Mouse (Mus musculus) spleen, adult 2 months (tissue): ENCODE results near the gene Qrich2.

Experiments
- CTCF ChIP-seq: fragments of 200-500 bp; IDR thresholded peaks from 2 replicates; pipeline ENCODE4 v1.5.1; 2011; ENCODE audit warnings: mild to moderate bottlenecking, inconsistent platforms; ENCODE audit not compliant: insufficient read depth, insufficient read length, insufficient replicate concordance; ENCODE audit errors: extremely low read depth
- POLR2A ChIP-seq: fragments of 200-500 bp; IDR thresholded peaks from 2 replicates; pipeline ENCODE4 v1.6.1; 2011; ENCODE audit warnings: low read depth, low read length, inconsistent platforms

DNA sequence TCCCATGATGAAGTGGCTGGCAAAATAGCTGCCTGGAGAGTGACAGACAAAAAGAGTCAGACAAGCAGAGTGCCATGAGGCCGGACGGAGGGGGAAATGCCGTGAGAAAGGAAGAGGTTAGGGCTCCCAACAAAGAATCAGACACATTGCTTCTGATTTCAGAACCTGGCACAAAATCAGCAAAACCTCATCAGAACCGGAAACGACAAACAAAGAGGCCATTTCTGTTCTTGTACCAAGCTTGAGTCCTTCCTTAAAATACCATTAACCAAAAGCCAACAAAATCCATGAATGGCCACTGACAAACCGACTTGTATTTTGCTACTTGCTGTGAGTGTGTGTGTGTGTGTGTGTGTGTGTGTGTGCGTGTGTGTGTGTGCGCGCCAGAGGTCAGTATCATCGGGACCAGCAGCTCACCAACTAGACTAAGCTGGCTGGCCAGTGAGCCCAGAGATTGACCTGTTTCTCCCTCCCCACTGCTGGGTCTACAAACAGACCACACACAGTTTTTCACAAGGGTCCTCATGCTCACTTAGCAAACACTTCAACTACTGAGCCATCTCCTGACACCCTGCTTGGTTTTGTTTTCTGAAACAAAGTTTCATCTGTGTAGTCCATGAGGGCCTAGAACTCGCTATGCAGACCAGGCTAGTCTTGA, 69.6 kb downstream of the Qrich2 start:
- no peak for TF ChIP-seq POLR2A
- no peak for TF ChIP-seq CTCF
